Mouse (Mus musculus) testis, adult 2 months (tissue): ENCODE measurements at regions not wholly inside any gene's neighbourhood (a gene's known extent, or its start where the extent isn't known, plus 50 kb on each side); places are given as distances from the start of the nearest gene placed in this dataset.

Experiments
- CTCF ChIP-seq: fragments of 200-500 bp; IDR thresholded peaks from 2 replicates; pipeline ENCODE4 v1.5.1; 2012; ENCODE audit warnings: low read depth, mild to moderate bottlenecking, inconsistent platforms, low read length, moderate library complexity; ENCODE audit not compliant: control insufficient read depth, insufficient read depth, insufficient replicate concordance
- POLR2A ChIP-seq: fragments of 200-500 bp; IDR thresholded peaks from 2 replicates; pipeline ENCODE4 v1.6.1; 2012; ENCODE audit warnings: low read depth, mild to moderate bottlenecking, inconsistent platforms, low read length, moderate library complexity; ENCODE audit not compliant: control insufficient read depth

GRCm38 (mm10) chr17:68165171-68165825, 108.3 kb upstream of the L3mbtl4 start:
- TF ChIP-seq POLR2A: no peak
- no peak for TF ChIP-seq CTCF
